Mouse (Mus musculus) cerebellum, adult 11 months (tissue): ENCODE measurements around the gene Avil.

Experiments
- DNase-seq: peaks from one replicate; pipeline ENCODE4 v3.0.0; 2022

The Avil gene

GRCm38 (mm10) chr10:127033301-127033741 is 32.8 kb downstream of the Avil start:
- DNase-seq: no peak

- no peak for DNase-seq
Measured at GRCm38 (mm10) chr10:127036273-127036672, 35.8 kb downstream of the Avil start.

GRCm38 (mm10) chr10:127037641-127038040 is 37.1 kb downstream of the Avil start:
- DNase-seq: no peak

GRCm38 (mm10) chr10:127040569-127041214 is 40.2 kb downstream of the Avil start:
- DNase-seq: peak; percentile 30

- no peak for DNase-seq
Measured at GRCm38 (mm10) chr10:127041274-127041766, 40.8 kb downstream of the Avil start, which contains the start of the genes Mettl1 and Eef1akmt3. Gene Mettl1, plus strand, starts transcription at chr10:127041414. Gene Eef1akmt3, minus strand, starts transcription at chr10:127041513.

GRCm38 (mm10) chr10:127041774-127042338 is 41.3 kb downstream of the Avil start:
- DNase-seq: peak; percentile 82

GRCm38 (mm10) chr10:127042468-127043115 is 42.1 kb downstream of the Avil start:
- no peak for DNase-seq

GRCm38 (mm10) chr10:127043187-127043586 is 42.7 kb downstream of the Avil start:
- DNase-seq: no peak

GRCm38 (mm10) chr10:127047954-127048353 is 47.4 kb downstream of the Avil start, which contains the start of gene Cyp27b1:
Gene Cyp27b1, plus strand, starts transcription at chr10:127048250.
- no peak for DNase-seq

- no peak for DNase-seq
Measured at GRCm38 (mm10) chr10:127048608-127049394, 48.3 kb downstream of the Avil start.

GRCm38 (mm10) chr10:127049395-127050118 is 49.0 kb downstream of the Avil start:
- no peak for DNase-seq

GRCm38 (mm10) chr10:127050119-127050474 is 49.6 kb downstream of the Avil start:
- no peak for DNase-seq

GRCm38 (mm10) chr10:127054646-127055045 is 54.1 kb downstream of the Avil start:
- DNase-seq: no peak

- no peak for DNase-seq
Measured at GRCm38 (mm10) chr10:127055406-127055805, 54.9 kb downstream of the Avil start.

- no peak for DNase-seq
Measured at GRCm38 (mm10) chr10:127056490-127056889, 56.0 kb downstream of the Avil start.

- peak; percentile 75 for DNase-seq
Measured at GRCm38 (mm10) chr10:127058161-127058560, 57.7 kb downstream of the Avil start.

GRCm38 (mm10) chr10:127058708-127059107 is 58.2 kb downstream of the Avil start:
- no peak for DNase-seq

- DNase-seq: no peak
Measured at GRCm38 (mm10) chr10:127059174-127059967, 58.9 kb downstream of the Avil start.

- DNase-seq: peak; percentile 88
Measured at GRCm38 (mm10) chr10:127059968-127060916, 59.7 kb downstream of the Avil start, which contains the start of gene March9. Gene March9, minus strand, starts transcription at chr10:127060184.

- DNase-seq: no peak
Measured at GRCm38 (mm10) chr10:127061085-127061484, 60.6 kb downstream of the Avil start.
